8 mouse cellular contexts compared by ENCODE assay signal in genomic region chr15:78174887-78175245, GRCm38 (mm10). TPM values are rescaled to one million over a fixed set of nuclear protein-coding genes. Genes with fewer than 3 reads are reported as not detected.
DNase-seq lines count a peak whose midpoint lies in the region; ATAC-seq lines count a peak whose summit lies in the region.

No protein-coding gene starts in this region.

- peak overlapping the region; percentile 53 for H3K4me2 ChIP-seq in kidney, embryonic 14.5 days (replicated peaks; ENCODE audit: low read depth, low read length)
- H3K4me2 ChIP-seq in hindbrain, embryonic 15.5 days: peak overlapping the region; percentile 58
- H3K4me2 ChIP-seq in midbrain, embryonic 15.5 days: peak overlapping the region; percentile 57

- H3K4me1 ChIP-seq in kidney, embryonic 14.5 days (ENCODE audit: control insufficient read depth, insufficient read depth, low read length): peaks cover 12% of the 10 kb centered on the region; the same call in 1 of the 2 replicates
- H3K4me1 ChIP-seq in hindbrain, embryonic 15.5 days (replicated peaks): peaks cover 50% of the 10 kb centered on the region
- peaks cover 32% of the 10 kb centered on the region for H3K4me1 ChIP-seq in midbrain, embryonic 15.5 days

- H3K27ac ChIP-seq in kidney, embryonic 14.5 days (ENCODE audit: low read depth, low read length): no peak overlapping the region
- H3K27ac ChIP-seq in hindbrain, embryonic 15.5 days (replicated peaks): peak overlapping the region; percentile 89
- H3K27ac ChIP-seq in midbrain, embryonic 15.5 days: peak overlapping the region; percentile 90

- no peaks in the 10 kb centered on the region for H3K36me3 ChIP-seq in kidney, embryonic 14.5 days (ENCODE audit: control insufficient read depth, insufficient read depth, low read length)
- no peaks in the 10 kb centered on the region for H3K36me3 ChIP-seq in hindbrain, embryonic 15.5 days
- H3K36me3 ChIP-seq in midbrain, embryonic 15.5 days (replicated peaks): no peaks in the 10 kb centered on the region

- no peaks in the 10 kb centered on the region for H3K9me3 ChIP-seq in kidney, embryonic 14.5 days (ENCODE audit: control insufficient read depth, low read length)
- H3K9me3 ChIP-seq in hindbrain, embryonic 15.5 days: no peaks in the 10 kb centered on the region
- H3K9me3 ChIP-seq in midbrain, embryonic 15.5 days: no peaks in the 10 kb centered on the region

- no peak for ATAC-seq in kidney, embryonic 14.5 days (ENCODE audit: low FRiP score, low TSS enrichment)
- no peak for ATAC-seq in hindbrain, embryonic 15.5 days (ENCODE audit: low FRiP score, low read depth)
- ATAC-seq in midbrain, embryonic 15.5 days (replicated peaks): no peak

- DNase-seq in kidney, postnatal 36 days: no peak
- peak; percentile 7 for DNase-seq in c-Kit-positive CD71-positive TER-119-positive erythroid progenitor cells, embryonic 14.5 days (ENCODE audit: low spot score)
- no peak for DNase-seq in ovary, postnatal 14 days (ENCODE audit: low spot score)
- DNase-seq in testis, postnatal 10 days (ENCODE audit: low spot score): no peak
- no peak for DNase-seq in kidney, adult 9 months

- peak overlapping the region; percentile 53; the same call in 1 of the 2 replicates for H3K9ac ChIP-seq in kidney, embryonic 14.5 days (ENCODE audit: low read depth, low read length)
- peak overlapping the region; percentile 54 for H3K9ac ChIP-seq in hindbrain, embryonic 15.5 days
- peak overlapping the region; percentile 51 for H3K9ac ChIP-seq in midbrain, embryonic 15.5 days

- WGBS in kidney, embryonic 14.5 days: 73% methylated on average over 6 of the region's 6 CpGs
- 80% methylated on average over 6 of the region's 6 CpGs for WGBS in hindbrain, embryonic 15.5 days
- WGBS in midbrain, embryonic 15.5 days: 69% methylated on average over 6 of the region's 6 CpGs

- H3K27me3 ChIP-seq in kidney, embryonic 14.5 days (ENCODE audit: control insufficient read depth, insufficient read depth, low read length): no peaks in the 10 kb centered on the region
- H3K27me3 ChIP-seq in hindbrain, embryonic 15.5 days: no peaks in the 10 kb centered on the region
- H3K27me3 ChIP-seq in midbrain, embryonic 15.5 days (replicated peaks): no peaks in the 10 kb centered on the region

- H3K4me3 ChIP-seq in kidney, embryonic 14.5 days (ENCODE audit: low read length): peak overlapping the region; percentile 46
- H3K4me3 ChIP-seq in hindbrain, embryonic 15.5 days: peak overlapping the region; percentile 41
- peak overlapping the region; percentile 44 for H3K4me3 ChIP-seq in midbrain, embryonic 15.5 days

RNA-seq across cellular contexts. Expression of gene Ift27, which starts 1.0 kb away (rescaled TPM):
- polyA plus RNA-seq in kidney, embryonic 14.5 days (2014; fragmentation: Nextera tagmentation; extraction: Ambion mirVana): 92.9 and 105 TPM in 2 replicates
- polyA plus RNA-seq in hindbrain, embryonic 15.5 days (2015; fragmentation: Nextera tagmentation; extraction: Ambion mirVana): 102 and 109 TPM in 2 replicates
- 100 and 106 TPM in 2 replicates for polyA plus RNA-seq in midbrain, embryonic 15.5 days (2015; fragmentation: Nextera tagmentation; extraction: Ambion mirVana)

RNA-seq across cellular contexts. Expression of gene Pvalb, which starts 31.3 kb away (rescaled TPM):
- not detected in 2 replicates for polyA plus RNA-seq in kidney, embryonic 14.5 days (2014; fragmentation: Nextera tagmentation; extraction: Ambion mirVana)
- polyA plus RNA-seq in hindbrain, embryonic 15.5 days (2015; fragmentation: Nextera tagmentation; extraction: Ambion mirVana): 7.6 and 9.0 TPM in 2 replicates
- polyA plus RNA-seq in midbrain, embryonic 15.5 days (2015; fragmentation: Nextera tagmentation; extraction: Ambion mirVana): 1.7 and 3.0 TPM in 2 replicates

RNA-seq across cellular contexts. Expression of gene Cacng2, which starts 55.0 kb away (rescaled TPM):
- not detected in 2 replicates for polyA plus RNA-seq in kidney, embryonic 14.5 days (2014; fragmentation: Nextera tagmentation; extraction: Ambion mirVana)
- polyA plus RNA-seq in hindbrain, embryonic 15.5 days (2015; fragmentation: Nextera tagmentation; extraction: Ambion mirVana): 16.5 and 17.4 TPM in 2 replicates
- 14.4 and 15.3 TPM in 2 replicates for polyA plus RNA-seq in midbrain, embryonic 15.5 days (2015; fragmentation: Nextera tagmentation; extraction: Ambion mirVana)

Comparison
In these comparisons a context has a peak if more than half of its experiments do, and no peak if none do; other contexts are left out.
1. RNA of gene Cacng2, which starts 55.0 kb away (polyA plus RNA-seq): 16.5 to 17.4 TPM in hindbrain, embryonic 15.5 days and 14.4 to 15.3 TPM in midbrain, embryonic 15.5 days; not detected in kidney, embryonic 14.5 days; every median in the first group is over 10 times any median in the second.
2. Peak in every context shown above with its lines, with median percentiles within 50 percentile points of each other: H3K4me2 ChIP-seq, H3K4me3 ChIP-seq and H3K9ac ChIP-seq.